Mouse (Mus musculus) MEL (cell line): Measurements from ENCODE around the gene Pafah1b1. TPM values are rescaled to one million over a fixed set of nuclear protein-coding genes. Genes with fewer than 3 reads are reported as not detected.

Experiments used
- DNase-seq: peaks from one replicate; pipeline ENCODE4 v3.0.0; 2011; ENCODE audit warnings: low read depth, low spot score
- H3K27ac ChIP-seq: 2 replicates; pipeline ENCODE4 v1.5.1; 2012; ENCODE audit warnings: low read depth, mild to moderate bottlenecking, control low read depth, low read length, moderate library complexity; ENCODE audit not compliant: control insufficient read depth
- H3K27me3 ChIP-seq, 2 experiments: fragments of 150-350 bp in 1 of 2; sonication (generic) in 1 of 2; 2 replicates each; pipeline ENCODE4 v1.6.1; 2012; ENCODE audit warnings: low read length in 2 of 2, mild to moderate bottlenecking in 2 of 2, improper control_type of control experiment in 1 of 2, moderate library complexity in 1 of 2; ENCODE audit not compliant: insufficient read depth in 2 of 2, control insufficient read depth in 1 of 2
- H3K36me3 ChIP-seq, 2 experiments: 2 replicates each; pipeline ENCODE4 v1.6.1; 2012 to 2014; ENCODE audit warnings: low read length in 2 of 2, improper control_type of control experiment in 1 of 2, inconsistent platforms in 1 of 2, mild to moderate bottlenecking in 1 of 2; ENCODE audit not compliant: insufficient read depth in 2 of 2, control insufficient read depth in 1 of 2
- H3K4me1 ChIP-seq, 2 experiments: fragments of 150-350 bp in 1 of 2; sonication (generic) in 1 of 2; 2 replicates each; pipeline ENCODE4 v1.6.1; 2012; ENCODE audit warnings: low read length in 2 of 2, improper control_type of control experiment in 1 of 2, mild to moderate bottlenecking in 1 of 2; ENCODE audit not compliant: insufficient read depth in 2 of 2, control insufficient read depth in 1 of 2
- H3K4me3 ChIP-seq, 2 experiments: fragments of 150-350 bp in 1 of 2; sonication (generic) in 1 of 2; 2 replicates each; pipeline ENCODE4 v1.5.1; 2012; ENCODE audit warnings: low read depth in 2 of 2, low read length in 2 of 2, mild to moderate bottlenecking in 2 of 2, moderate library complexity in 2 of 2, control low read depth in 1 of 2, improper control_type of control experiment in 1 of 2; ENCODE audit not compliant: control insufficient read depth in 1 of 2, insufficient read depth in 1 of 2
- H3K79me2 ChIP-seq: 2 replicates; pipeline ENCODE4 v1.6.1; 2012; ENCODE audit warnings: mild to moderate bottlenecking, low read length, moderate library complexity; ENCODE audit not compliant: control insufficient read depth, poor library complexity, insufficient read depth
- H3K9ac ChIP-seq: 2 replicates; pipeline ENCODE4 v1.6.1; 2012; ENCODE audit warnings: low read depth, mild to moderate bottlenecking, control low read depth, low read length, moderate library complexity; ENCODE audit not compliant: control insufficient read depth, poor library complexity, severe bottlenecking
- H3K9me3 ChIP-seq: fragments of 150-350 bp; sonication (generic); replicated peaks from 2 replicates; pipeline ENCODE4 v1.6.1; 2012; ENCODE audit warnings: mild to moderate bottlenecking, low read length, improper control_type of control experiment, moderate library complexity; ENCODE audit not compliant: insufficient read depth
- BHLHE40 ChIP-seq: IDR thresholded peaks from 2 replicates; pipeline ENCODE4 v1.6.1; 2012; ENCODE audit warnings: low read depth, mild to moderate bottlenecking, inconsistent platforms, low read length, improper control_type of control experiment, borderline replicate concordance
- CHD1 ChIP-seq: IDR thresholded peaks from 2 replicates; pipeline ENCODE4 v1.6.1; 2012; ENCODE audit warnings: low read depth, mild to moderate bottlenecking, inconsistent platforms, low read length, improper control_type of control experiment
- E2F4 ChIP-seq: IDR thresholded peaks from 2 replicates; pipeline ENCODE4 v1.6.1; 2011; ENCODE audit warnings: low read depth, low read length, improper control_type of control experiment, borderline replicate concordance
- ELF1 ChIP-seq: IDR thresholded peaks from 2 replicates; pipeline ENCODE4 v1.6.1; 2014; ENCODE audit warnings: low read depth, mild to moderate bottlenecking, inconsistent platforms, low read length, improper control_type of control experiment, moderate library complexity
- ETS1 ChIP-seq: IDR thresholded peaks from 2 replicates; pipeline ENCODE4 v1.6.1; 2012; ENCODE audit warnings: low read depth, mild to moderate bottlenecking, inconsistent platforms, low read length, improper control_type of control experiment, moderate library complexity
- GATA1 ChIP-seq: IDR thresholded peaks from 2 replicates; pipeline ENCODE4 v1.6.1; 2011; ENCODE audit warnings: low read depth, low read length, improper control_type of control experiment
- HCFC1 ChIP-seq: IDR thresholded peaks from 2 replicates; pipeline ENCODE4 v1.6.1; 2012; ENCODE audit warnings: low read depth, mild to moderate bottlenecking, inconsistent platforms, low read length, improper control_type of control experiment, moderate library complexity
- MAFK ChIP-seq: IDR thresholded peaks from 2 replicates; pipeline ENCODE4 v1.6.1; 2011; ENCODE audit warnings: low read depth, mild to moderate bottlenecking, low read length, improper control_type of control experiment, borderline replicate concordance
- MAX ChIP-seq: IDR thresholded peaks from 2 replicates; pipeline ENCODE4 v1.6.1; 2011; ENCODE audit warnings: low read length, improper control_type of control experiment
- MEF2A ChIP-seq: IDR thresholded peaks from 2 replicates; pipeline ENCODE4 v1.6.1; 2014; ENCODE audit warnings: low read depth, mild to moderate bottlenecking, inconsistent platforms, low read length, improper control_type of control experiment; ENCODE audit not compliant: poor library complexity, insufficient replicate concordance, severe bottlenecking; ENCODE audit errors: extremely low read depth
- MXI1 ChIP-seq: IDR thresholded peaks from 2 replicates; pipeline ENCODE4 v1.6.1; 2011; ENCODE audit warnings: mild to moderate bottlenecking, low read depth, low read length, improper control_type of control experiment
- MYC ChIP-seq: IDR thresholded peaks from 2 replicates; pipeline ENCODE4 v1.6.1; 2011; ENCODE audit warnings: low read depth, mild to moderate bottlenecking, low read length, improper control_type of control experiment, moderate library complexity
- NELFE ChIP-seq: IDR thresholded peaks from 2 replicates; pipeline ENCODE4 v1.6.1; 2011; ENCODE audit warnings: low read depth, low read length, improper control_type of control experiment
- NRF1 ChIP-seq: IDR thresholded peaks from 2 replicates; pipeline ENCODE4 v1.6.1; 2014; ENCODE audit warnings: low read depth, mild to moderate bottlenecking, inconsistent platforms, low read length, improper control_type of control experiment, moderate library complexity; ENCODE audit not compliant: poor library complexity, insufficient read depth, severe bottlenecking
- POLR2A ChIP-seq, 2 experiments: IDR thresholded peaks; 2 replicates each; pipeline ENCODE4 v1.6.1; 2011 to 2012; ENCODE audit warnings: low read length in 2 of 2, mild to moderate bottlenecking in 2 of 2, control low read depth in 1 of 2, improper control_type of control experiment in 1 of 2, low read depth in 1 of 2, moderate library complexity in 1 of 2; ENCODE audit not compliant: control insufficient read depth in 1 of 2, insufficient read depth in 1 of 2, poor library complexity in 1 of 2
- POLR2AphosphoS2 ChIP-seq: IDR thresholded peaks from 2 replicates; pipeline ENCODE4 v1.6.1; 2011; ENCODE audit warnings: low read length, improper control_type of control experiment
- POLR2AphosphoS5 ChIP-seq: IDR thresholded peaks from 2 replicates; pipeline ENCODE4 v1.6.1; 2012; ENCODE audit warnings: low read depth, borderline replicate concordance, mild to moderate bottlenecking, inconsistent platforms, low read length, moderate library complexity, mixed read lengths
- RAD21 ChIP-seq: IDR thresholded peaks from 2 replicates; pipeline ENCODE4 v1.6.1; 2011; ENCODE audit warnings: mild to moderate bottlenecking, low read depth, low read length, improper control_type of control experiment
- RCOR1 ChIP-seq: IDR thresholded peaks from 2 replicates; pipeline ENCODE4 v1.6.1; 2012; ENCODE audit warnings: low read depth, mild to moderate bottlenecking, inconsistent platforms, low read length, improper control_type of control experiment
- SIN3A ChIP-seq: IDR thresholded peaks from 2 replicates; pipeline ENCODE4 v1.6.1; 2012; ENCODE audit warnings: low read length, improper control_type of control experiment, inconsistent platforms
- SMC3 ChIP-seq: IDR thresholded peaks from 2 replicates; pipeline ENCODE4 v1.6.1; 2011; ENCODE audit warnings: low read depth, low read length, improper control_type of control experiment
- TBP ChIP-seq: IDR thresholded peaks from 2 replicates; pipeline ENCODE4 v1.8.0; 2011; ENCODE audit warnings: low read depth, low read length, improper control_type of control experiment
- USF2 ChIP-seq, 2 experiments: IDR thresholded peaks; 2 replicates each; pipeline ENCODE4 v1.6.1; 2011 to 2012; ENCODE audit warnings: improper control_type of control experiment in 2 of 2, low read length in 2 of 2, borderline replicate concordance in 1 of 2, inconsistent platforms in 1 of 2, low read depth in 1 of 2, mild to moderate bottlenecking in 1 of 2; ENCODE audit not compliant: insufficient read depth in 1 of 2
- ZC3H11A ChIP-seq: IDR thresholded peaks from 2 replicates; pipeline ENCODE4 v1.6.1; 2012; ENCODE audit warnings: low read depth, mild to moderate bottlenecking, inconsistent platforms, low read length, improper control_type of control experiment
- ZMIZ1 ChIP-seq: IDR thresholded peaks from 2 replicates; pipeline ENCODE4 v1.6.1; 2012; ENCODE audit warnings: low read depth, mild to moderate bottlenecking, inconsistent platforms, low read length, improper control_type of control experiment, moderate library complexity
- ZNF384 ChIP-seq: IDR thresholded peaks from 2 replicates; pipeline ENCODE4 v1.6.1; 2012; ENCODE audit warnings: low read depth, mild to moderate bottlenecking, inconsistent platforms, low read length, improper control_type of control experiment
- polyA plus RNA-seq, 2 experiments: library from polyadenylated mRNA; stranded (reverse) in 1 of 2; unstranded in 1 of 2; fragments of >175 nt in 1 of 2; fragments of >200 nt in 1 of 2; gene quantifications; 2 replicates each; pipeline versions ENCODE4 v1.2.1 to v1.2.4; 2012; ENCODE audit warnings: low replicate concordance in 2 of 2, low read depth in 1 of 2; ENCODE audit not compliant: insufficient read length in 2 of 2, insufficient read depth in 1 of 2, missing spikeins in 1 of 2
- total RNA-seq: library from RNA; depleted of rRNA; stranded (reverse); fragments of 300-350 nt; gene quantifications from 2 replicates; pipeline ENCODE4 v1.2.3, GENCODE M21; 2012

Pafah1b1 gene
- total and polyA plus RNA-seq, 3 experiments: 54.5 to 67.4 TPM; not detected in 1

DNA sequence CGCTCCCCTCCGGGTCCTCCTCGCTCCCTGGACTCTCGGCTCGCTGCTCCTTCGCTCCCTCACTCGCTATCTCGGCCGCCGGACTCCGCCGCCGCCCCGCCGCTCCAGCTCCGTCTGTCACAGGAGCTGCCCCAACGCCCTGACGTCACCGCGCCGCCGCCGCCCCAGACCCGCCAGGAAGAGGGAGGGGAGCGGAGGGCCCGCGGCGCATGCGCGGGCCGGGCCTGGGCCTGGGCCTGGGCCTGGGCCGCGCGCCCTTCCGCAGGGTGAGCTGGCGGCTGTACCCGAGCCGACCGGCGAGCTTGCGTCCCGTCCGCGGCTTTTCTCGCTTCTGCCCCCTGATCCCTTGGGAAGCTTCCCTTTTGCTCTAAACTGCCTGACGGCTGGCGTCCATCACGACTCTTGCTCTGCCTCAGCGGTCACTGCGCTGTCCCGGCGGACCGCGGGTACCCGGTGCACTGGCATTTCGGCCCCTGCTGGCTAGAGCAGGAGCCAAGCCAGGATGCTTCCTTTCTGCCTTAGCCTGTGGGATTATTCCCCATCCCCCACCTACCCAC is at the start of gene Pafah1b1 (continued):
- no peak for TF ChIP-seq USF2 (IDR thresholded peaks at IDR 0.05; ENCODE audit: borderline replicate concordance in 1 of 2, insufficient read depth in 1 of 2, low read depth in 1 of 2, low read length in 2 of 2)
- no peak for TF ChIP-seq ZC3H11A
- TF ChIP-seq MYC: no peak
- peak; percentile 31; the same call in 1 of the 2 replicates for TF ChIP-seq E2F4

DNA sequence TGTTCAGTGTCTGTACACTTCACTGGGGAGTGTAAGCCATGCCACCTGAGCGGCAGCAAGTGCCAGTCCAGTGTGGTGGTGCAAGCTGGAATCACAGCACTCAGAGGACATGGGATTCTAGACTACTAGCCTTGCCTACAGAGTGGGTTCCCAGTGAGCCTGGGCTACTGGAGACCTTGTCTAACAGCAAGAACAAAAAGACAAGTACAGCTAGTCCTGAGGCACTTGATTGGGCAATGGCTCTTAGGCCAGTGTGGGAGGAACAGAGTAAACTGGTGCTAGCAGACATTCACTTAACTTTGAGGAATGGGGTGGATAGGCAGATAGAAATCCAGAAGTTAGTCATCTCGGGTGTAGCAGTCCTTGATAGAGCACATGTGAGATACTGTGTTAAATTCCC is 47.9 kb upstream of the Pafah1b1 start:
- TF ChIP-seq SIN3A: 0 out of 2 replicates have a peak, but pooled peaks have one; percentile 16
- 0 out of 2 replicates have a peak, but pooled peaks have one; percentile 10 for TF ChIP-seq SMC3
- peak in 1 of 2 experiments; percentile 43; a peak in 1 of 4 replicates for TF ChIP-seq POLR2A (IDR thresholded peaks at IDR 0.05; ENCODE audit: control insufficient read depth in 1 of 2, insufficient read depth in 1 of 2, low read depth in 1 of 2, low read length in 2 of 2, poor library complexity in 1 of 2)
- no peak for TF ChIP-seq BHLHE40
- TF ChIP-seq POLR2AphosphoS5: no peak
- 0 out of 2 replicates have a peak, but pooled peaks have one; percentile 1 for TF ChIP-seq CHD1
- TF ChIP-seq POLR2AphosphoS2: peak; percentile 17; the same call in 1 of the 2 replicates
- no peak for TF ChIP-seq E2F4
- no peak for TF ChIP-seq MAFK
- TF ChIP-seq MAX: no peak; the same call in 1 of the 2 replicates
- no peak for TF ChIP-seq TBP
- TF ChIP-seq RCOR1: no peak
- peak overlapping the region; percentile 41 for H3K9ac ChIP-seq
- H3K4me3 ChIP-seq: peak overlapping the region; percentile 13 to 29; a peak in 3 of 4 replicates
- no peaks in the 10 kb centered on the region for H3K27me3 ChIP-seq
- H3K4me1 ChIP-seq: peaks cover 10 to 26% of the 10 kb centered on the region in 2 experiments; a peak in 3 of 4 replicates
- peaks cover 18 to 34% of the 10 kb centered on the region in 2 experiments for H3K36me3 ChIP-seq
- no peak overlapping the region for H3K27ac ChIP-seq
- DNase-seq: peak; percentile 38
- no peaks in the 10 kb centered on the region for H3K9me3 ChIP-seq
- H3K79me2 ChIP-seq: peaks cover 58% of the 10 kb centered on the region

DNA sequence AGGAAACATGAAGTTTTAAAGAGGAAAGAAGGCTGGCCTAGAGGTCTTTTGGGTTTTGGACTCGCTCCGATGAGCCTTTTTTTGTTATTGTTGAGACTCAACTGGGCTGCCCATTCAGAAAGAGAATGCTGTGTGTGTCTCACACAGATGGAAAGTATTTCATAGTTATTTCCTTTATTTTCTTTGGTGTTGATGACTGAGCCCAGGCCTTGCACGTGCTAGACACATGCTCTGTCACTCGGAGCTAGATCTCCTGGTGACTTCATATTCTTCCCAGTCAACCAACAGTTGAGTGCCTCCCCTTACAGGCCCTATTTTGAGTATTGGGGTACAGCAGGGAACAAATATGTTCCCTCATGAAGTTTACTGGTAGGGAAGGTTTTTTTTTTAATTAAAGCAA is 47.2 kb upstream of the Pafah1b1 start:
- Histone ChIP-seq H3K9me3 (no peaks in the 10 kb centered on the region), H3K27me3 (no peaks in the 10 kb centered on the region), H3K4me1 (peaks cover 10 to 26% of the 10 kb centered on the region in 2 experiments; a peak in 3 of 4 replicates), H3K79me2 (peaks cover 51% of the 10 kb centered on the region), H3K4me3 (peak overlapping the region; percentile 68 to 78), H3K27ac (peak overlapping the region; percentile 83), H3K9ac (peak overlapping the region; percentile 84), H3K36me3 (peaks cover 13 to 34% of the 10 kb centered on the region in 2 experiments)
- peak; percentile 57 for DNase-seq
- TF ChIP-seq POLR2AphosphoS5 (no peak), USF2 (IDR thresholded peaks at IDR 0.05; ENCODE audit: borderline replicate concordance in 1 of 2, insufficient read depth in 1 of 2, low read depth in 1 of 2, low read length in 2 of 2) (no peak), ZNF384 (no peak), ETS1 (no peak), NRF1 (no peak), MEF2A (no peak), MXI1 (no peak; the same call in 1 of the 2 replicates), ZMIZ1 (no peak), POLR2A (IDR thresholded peaks at IDR 0.05; ENCODE audit: control insufficient read depth in 1 of 2, insufficient read depth in 1 of 2, low read depth in 1 of 2, low read length in 2 of 2, poor library complexity in 1 of 2) (no peak), POLR2AphosphoS2 (no peak), BHLHE40 (peak; percentile 76), RAD21 (no peak), MAX (peak; percentile 91), NELFE (0 out of 2 replicates have a peak, but pooled peaks have one; percentile 4), HCFC1 (no peak; the same call in none of the 2 replicates), ELF1 (no peak), TBP (no peak), GATA1 (no peak)
